Mouse (Mus musculus): ENCODE results near the gene Apln. TPM values are rescaled to one million over a fixed set of nuclear protein-coding genes. Genes with fewer than 3 reads are reported as not detected.

The Apln gene
- total and polyA plus RNA-seq, 3 experiments, result 0.08 TPM; not detected in 2

- TF ChIP-seq KAT2A (conservative IDR thresholded peaks at IDR 0.05; ENCODE audit: low read depth, low read length) (no peak), MYC (IDR thresholded peaks at IDR 0.05; ENCODE audit: low read depth, low read length) (no peak), POLR2A (IDR thresholded peaks at IDR 0.05; ENCODE audit: control insufficient read depth in 1 of 2, insufficient read depth in 1 of 2, low read depth in 1 of 2, low read length in 2 of 2, poor library complexity in 1 of 2) (no peak)
These were observed 17.6 kb downstream of the Apln start (continued) for GRCm38 (mm10) chrX:48016906-48017601.

- Histone ChIP-seq H3K9me3 (replicated peaks; ENCODE audit: insufficient read depth, low read length) (no peaks in the 10 kb centered on the region), H3K79me2 (ENCODE audit: control insufficient read depth, insufficient read depth, low read length, poor library complexity) (no peaks in the 10 kb centered on the region), H3K27me3 (ENCODE audit: control insufficient read depth in 1 of 2, insufficient read depth in 2 of 2, low read length in 2 of 2) (peaks cover 1 to 2% of the 10 kb centered on the region in 2 experiments; a peak in 3 of 4 replicates), H3K27ac (ENCODE audit: control insufficient read depth, low read depth, low read length) (no peak overlapping the region), H3K9ac (ENCODE audit: control insufficient read depth, low read depth, low read length, poor library complexity, severe bottlenecking) (no peak overlapping the region), H3K36me3 (ENCODE audit: control insufficient read depth in 1 of 2, insufficient read depth in 2 of 2, low read length in 2 of 2) (no peaks in the 10 kb centered on the region), H3K4me3 (ENCODE audit: control insufficient read depth in 1 of 2, insufficient read depth in 1 of 2, low read depth in 2 of 2, low read length in 2 of 2) (no peak overlapping the region), H3K4me1 (ENCODE audit: control insufficient read depth in 1 of 2, insufficient read depth in 2 of 2, low read length in 2 of 2) (no peaks in the 10 kb centered on the region)
- no peak for TF ChIP-seq ELF1 (IDR thresholded peaks at IDR 0.05; ENCODE audit: low read depth, low read length)
- no peak for DNase-seq (ENCODE audit: low read depth, low spot score)
These were observed 23.0 kb downstream of the Apln start for GRCm38 (mm10) chrX:48011656-48012055.

DNA sequence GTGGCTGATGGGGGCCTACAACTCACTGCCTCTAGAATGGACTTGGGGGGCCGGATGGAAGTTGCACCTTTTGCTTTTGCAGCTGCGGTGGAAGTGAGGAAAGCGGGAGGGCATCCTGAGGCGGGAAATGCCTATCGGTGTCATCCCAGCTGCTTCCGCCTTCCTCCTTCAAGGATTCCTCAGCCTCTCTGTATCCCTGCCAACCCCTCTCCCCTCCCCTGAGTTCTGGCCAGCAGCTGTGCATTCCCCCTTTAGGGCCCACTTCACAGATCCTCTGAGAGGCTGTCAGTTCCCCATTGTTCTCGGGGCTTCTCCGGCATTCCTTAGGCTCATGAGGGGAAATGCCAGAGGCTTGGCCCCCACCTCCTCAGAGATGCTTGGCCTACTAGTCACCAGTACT, 28.6 kb downstream of the Apln start:
- Histone ChIP-seq H3K9ac (ENCODE audit: control insufficient read depth, low read depth, low read length, poor library complexity, severe bottlenecking) (no peak overlapping the region), H3K4me3 (ENCODE audit: control insufficient read depth in 1 of 2, insufficient read depth in 1 of 2, low read depth in 2 of 2, low read length in 2 of 2) (no peak overlapping the region), H3K79me2 (ENCODE audit: control insufficient read depth, insufficient read depth, low read length, poor library complexity) (no peaks in the 10 kb centered on the region), H3K27ac (ENCODE audit: control insufficient read depth, low read depth, low read length) (no peak overlapping the region), H3K36me3 (ENCODE audit: control insufficient read depth in 1 of 2, insufficient read depth in 2 of 2, low read length in 2 of 2) (no peaks in the 10 kb centered on the region), H3K27me3 (ENCODE audit: control insufficient read depth in 1 of 2, insufficient read depth in 2 of 2, low read length in 2 of 2) (peaks cover 0 to 2% of the 10 kb centered on the region in 2 experiments; a peak in 2 of 4 replicates), H3K9me3 (replicated peaks; ENCODE audit: insufficient read depth, low read length) (no peaks in the 10 kb centered on the region), H3K4me1 (ENCODE audit: control insufficient read depth in 1 of 2, insufficient read depth in 2 of 2, low read length in 2 of 2) (no peaks in the 10 kb centered on the region)
- no peak for DNase-seq (ENCODE audit: low read depth, low spot score)
- no peak for TF ChIP-seq MAX (IDR thresholded peaks at IDR 0.05; ENCODE audit: low read length)
- TF ChIP-seq MAZ (IDR thresholded peaks at IDR 0.05; ENCODE audit: low read depth, low read length), result no peak
- no peak for TF ChIP-seq ZNF384 (IDR thresholded peaks at IDR 0.05; ENCODE audit: low read depth, low read length)
- no peak for TF ChIP-seq MYC (IDR thresholded peaks at IDR 0.05; ENCODE audit: low read depth, low read length)
- no peak for TF ChIP-seq MYB (IDR thresholded peaks at IDR 0.05; ENCODE audit: low read depth, low read length)
- no peak for TF ChIP-seq TBP (IDR thresholded peaks at IDR 0.05; ENCODE audit: low read depth, low read length)
- TF ChIP-seq POLR2AphosphoS5 (IDR thresholded peaks at IDR 0.05; ENCODE audit: borderline replicate concordance, low read depth, low read length), result no peak
- TF ChIP-seq CHD1 (IDR thresholded peaks at IDR 0.05; ENCODE audit: low read depth, low read length), result no peak
- TF ChIP-seq POLR2A (IDR thresholded peaks at IDR 0.05; ENCODE audit: control insufficient read depth in 1 of 2, insufficient read depth in 1 of 2, low read depth in 1 of 2, low read length in 2 of 2, poor library complexity in 1 of 2), result no peak
- TF ChIP-seq USF2 (IDR thresholded peaks at IDR 0.05; ENCODE audit: borderline replicate concordance in 1 of 2, insufficient read depth in 1 of 2, low read depth in 1 of 2, low read length in 2 of 2), result no peak
- TF ChIP-seq RCOR1 (IDR thresholded peaks at IDR 0.05; ENCODE audit: low read depth, low read length), result no peak
- TF ChIP-seq CHD2 (IDR thresholded peaks at IDR 0.05; ENCODE audit: low read length), result no peak
- no peak for TF ChIP-seq EP300 (IDR thresholded peaks at IDR 0.05; ENCODE audit: low read depth in 1 of 2, low read length in 2 of 2)
